Mouse (Mus musculus) ES-Bruce4 (cell line): ENCODE measurements around the gene Urm1. TPM values are rescaled to one million over a fixed set of nuclear protein-coding genes. Genes with fewer than 3 reads are reported as not detected.

Source experiments
- H3K27ac ChIP-seq: 2 replicates; pipeline ENCODE4 v1.5.1; 2012; ENCODE audit warnings: low read length, inconsistent platforms; ENCODE audit not compliant: insufficient read depth
- H3K27me3 ChIP-seq: 2 replicates; pipeline ENCODE4 v1.6.1; 2012; ENCODE audit warnings: mild to moderate bottlenecking, low read length, inconsistent platforms; ENCODE audit not compliant: control insufficient read depth, poor library complexity, insufficient read depth, severe bottlenecking
- H3K36me3 ChIP-seq: 2 replicates; pipeline ENCODE4 v1.6.1; 2012; ENCODE audit warnings: inconsistent platforms, mild to moderate bottlenecking, low read length, moderate library complexity; ENCODE audit not compliant: control insufficient read depth, poor library complexity, insufficient read depth, severe bottlenecking
- H3K4me1 ChIP-seq: one replicate; pipeline ENCODE4 v1.8.1; 2011; ENCODE audit warnings: low read length; ENCODE audit not compliant: control insufficient read depth, insufficient read depth
- H3K4me3 ChIP-seq: 2 replicates; pipeline ENCODE4 v1.5.1; 2011; ENCODE audit warnings: low read depth, mild to moderate bottlenecking, low read length
- H3K9ac ChIP-seq: 2 replicates; pipeline ENCODE4 v1.6.1; 2012; ENCODE audit warnings: low read depth, mild to moderate bottlenecking, inconsistent platforms; ENCODE audit not compliant: poor library complexity, severe bottlenecking
- H3K9me3 ChIP-seq: replicated peaks from 2 replicates; pipeline ENCODE4 v1.6.1; 2012; ENCODE audit warnings: mild to moderate bottlenecking, low read length, inconsistent platforms; ENCODE audit not compliant: control insufficient read depth, poor library complexity, insufficient read depth, severe bottlenecking
- CTCF ChIP-seq: IDR thresholded peaks from one replicate; pipeline ENCODE4 v1.8.1; 2011; ENCODE audit warnings: low read depth, low read length
- EP300 ChIP-seq: IDR thresholded peaks from 2 replicates; pipeline ENCODE4 v1.6.1; 2011; ENCODE audit warnings: low read depth, low read length; ENCODE audit not compliant: insufficient read depth
- POLR2A ChIP-seq: IDR thresholded peaks from one replicate; pipeline ENCODE4 v1.8.1; 2011; ENCODE audit warnings: low read length; ENCODE audit not compliant: insufficient read depth
- polyA plus RNA-seq: library from polyadenylated mRNA; stranded (reverse); fragments of >200 nt; gene quantifications from 2 replicates; pipeline ENCODE4 v1.2.4, GENCODE M21; 2011; ENCODE audit warnings: low read depth; ENCODE audit not compliant: missing spikeins, insufficient read depth, insufficient read length

Gene Urm1
- polyA plus RNA-seq, 1 experiment = 32.8 TPM

DNA sequence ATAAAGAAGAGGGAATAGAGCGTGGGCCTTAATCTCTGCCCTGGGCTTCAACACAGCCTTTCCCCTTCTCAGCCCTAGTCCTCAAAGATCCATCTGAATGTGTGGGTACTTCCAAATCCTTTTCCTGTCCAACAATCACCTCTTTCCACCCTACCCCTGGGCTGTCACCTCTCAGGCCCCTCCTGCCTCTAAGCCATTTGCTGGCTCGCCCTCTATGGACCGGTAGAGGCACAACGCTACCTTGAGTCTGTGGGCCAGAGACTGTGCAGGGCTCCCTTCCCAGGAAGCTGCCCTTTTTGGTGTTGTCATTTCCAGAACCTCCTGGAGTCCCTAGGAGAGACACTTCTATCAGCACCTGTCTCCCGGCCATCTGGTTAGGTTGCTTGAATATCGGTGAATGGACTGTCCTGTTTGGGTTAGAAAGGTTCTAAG lies 16.5 kb upstream of the Urm1 start:
- Histone ChIP-seq H3K27me3 (no peaks in the 10 kb centered on the region), H3K36me3 (no peaks in the 10 kb centered on the region), H3K4me3 (peak overlapping the region; percentile 79), H3K4me1 (no peaks in the 10 kb centered on the region), H3K27ac (no peak overlapping the region), H3K9me3 (no peaks in the 10 kb centered on the region), H3K9ac (peak overlapping the region; percentile 86)
- TF ChIP-seq EP300 = no peak
- peak; percentile 56 for TF ChIP-seq CTCF

GRCm38 (mm10) chr2:29815678-29816371 lies 4.0 kb upstream of the Urm1 start:
- no peaks in the 10 kb centered on the region for H3K36me3 ChIP-seq
- H3K4me3 ChIP-seq = no peak overlapping the region
- H3K27me3 ChIP-seq = no peaks in the 10 kb centered on the region
- TF ChIP-seq POLR2A = no peak
- TF ChIP-seq CTCF = no peak
- TF ChIP-seq EP300 = no peak
- no peak overlapping the region for H3K9ac ChIP-seq
- no peaks in the 10 kb centered on the region for H3K9me3 ChIP-seq
- peaks cover 6% of the 10 kb centered on the region for H3K4me1 ChIP-seq
- no peak overlapping the region for H3K27ac ChIP-seq

DNA sequence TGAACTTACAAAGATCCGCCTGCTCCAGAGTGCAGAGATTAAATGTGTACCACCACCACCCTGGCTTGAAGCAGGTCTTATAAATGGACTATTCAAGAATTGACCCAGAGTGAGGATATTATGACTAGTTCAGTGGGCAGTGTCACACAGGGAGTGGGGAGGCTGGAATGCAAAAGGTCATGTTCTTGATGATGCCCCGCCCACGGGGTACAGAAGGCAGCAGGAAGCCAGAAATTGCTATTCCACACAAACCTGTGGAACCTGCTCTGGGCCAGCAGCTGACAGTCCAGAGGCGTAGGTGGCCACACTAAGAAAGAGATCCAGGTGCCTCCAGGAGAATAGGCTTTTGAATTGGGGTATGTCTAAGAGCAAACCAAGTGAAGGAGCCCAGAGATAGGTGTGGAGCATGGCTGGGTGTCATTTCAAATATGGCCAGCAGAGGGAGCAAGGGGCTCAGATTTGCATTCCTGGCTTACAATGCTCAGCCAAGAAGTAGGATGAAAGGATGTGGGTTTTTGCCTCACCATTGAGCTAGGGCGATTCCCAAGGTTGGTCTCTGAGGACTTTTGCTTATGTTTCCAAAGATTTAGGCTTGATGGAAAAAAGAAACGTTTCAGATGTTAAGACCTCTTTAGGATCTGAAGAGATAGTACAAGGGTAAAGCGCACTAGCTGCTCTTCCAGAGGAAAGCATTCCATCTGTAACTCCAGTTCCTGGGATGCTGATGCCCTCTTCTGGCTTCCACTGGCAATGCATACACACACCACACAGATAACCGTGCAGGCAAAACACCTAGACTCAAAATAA lies 2.2 kb upstream of the Urm1 start:
- H3K9ac ChIP-seq = no peak overlapping the region
- peak; percentile 72 for TF ChIP-seq CTCF
- no peak for TF ChIP-seq EP300
- no peaks in the 10 kb centered on the region for H3K36me3 ChIP-seq
- peaks cover 6% of the 10 kb centered on the region for H3K4me1 ChIP-seq
- no peak overlapping the region for H3K4me3 ChIP-seq
- H3K27me3 ChIP-seq = no peaks in the 10 kb centered on the region
- no peaks in the 10 kb centered on the region for H3K9me3 ChIP-seq
- H3K27ac ChIP-seq = no peak overlapping the region

DNA sequence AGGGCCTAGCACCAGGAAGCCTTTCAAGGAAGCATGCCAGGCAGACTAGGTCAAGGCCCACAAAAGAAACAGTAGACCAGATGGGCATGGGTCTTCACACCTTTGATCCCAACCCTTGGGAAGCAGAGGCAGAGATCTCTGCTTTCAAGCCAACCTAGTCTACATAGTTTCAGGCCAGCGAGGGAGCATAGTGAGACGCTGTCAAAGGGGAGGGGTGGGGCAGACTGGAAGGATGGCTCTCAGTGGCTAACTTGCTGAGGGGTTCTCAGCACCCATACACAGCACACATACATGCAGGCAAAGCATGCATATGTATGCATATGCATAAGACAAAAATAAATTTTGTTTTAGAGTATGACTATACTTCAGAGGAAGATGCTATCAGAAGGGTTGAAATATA lies 512 bp upstream of the Urm1 start:
- Histone ChIP-seq H3K9ac (no peak overlapping the region), H3K4me3 (no peak overlapping the region), H3K9me3 (no peaks in the 10 kb centered on the region), H3K27me3 (no peaks in the 10 kb centered on the region), H3K27ac (no peak overlapping the region), H3K4me1 (peaks cover 6% of the 10 kb centered on the region), H3K36me3 (no peaks in the 10 kb centered on the region)
- TF ChIP-seq POLR2A = no peak
- no peak for TF ChIP-seq CTCF
- TF ChIP-seq EP300 = no peak

- Histone ChIP-seq H3K4me1 (no peaks in the 10 kb centered on the region), H3K9me3 (no peaks in the 10 kb centered on the region), H3K36me3 (no peaks in the 10 kb centered on the region), H3K4me3 (peak overlapping the region; percentile 100), H3K27me3 (no peaks in the 10 kb centered on the region), H3K27ac (peak overlapping the region; percentile 73), H3K9ac (peak overlapping the region; percentile 60)
- TF ChIP-seq POLR2A (no peak), CTCF (no peak), EP300 (no peak)
These were observed 6.5 kb downstream of the Urm1 start for GRCm38 (mm10) chr2:29826318-29826925.

DNA sequence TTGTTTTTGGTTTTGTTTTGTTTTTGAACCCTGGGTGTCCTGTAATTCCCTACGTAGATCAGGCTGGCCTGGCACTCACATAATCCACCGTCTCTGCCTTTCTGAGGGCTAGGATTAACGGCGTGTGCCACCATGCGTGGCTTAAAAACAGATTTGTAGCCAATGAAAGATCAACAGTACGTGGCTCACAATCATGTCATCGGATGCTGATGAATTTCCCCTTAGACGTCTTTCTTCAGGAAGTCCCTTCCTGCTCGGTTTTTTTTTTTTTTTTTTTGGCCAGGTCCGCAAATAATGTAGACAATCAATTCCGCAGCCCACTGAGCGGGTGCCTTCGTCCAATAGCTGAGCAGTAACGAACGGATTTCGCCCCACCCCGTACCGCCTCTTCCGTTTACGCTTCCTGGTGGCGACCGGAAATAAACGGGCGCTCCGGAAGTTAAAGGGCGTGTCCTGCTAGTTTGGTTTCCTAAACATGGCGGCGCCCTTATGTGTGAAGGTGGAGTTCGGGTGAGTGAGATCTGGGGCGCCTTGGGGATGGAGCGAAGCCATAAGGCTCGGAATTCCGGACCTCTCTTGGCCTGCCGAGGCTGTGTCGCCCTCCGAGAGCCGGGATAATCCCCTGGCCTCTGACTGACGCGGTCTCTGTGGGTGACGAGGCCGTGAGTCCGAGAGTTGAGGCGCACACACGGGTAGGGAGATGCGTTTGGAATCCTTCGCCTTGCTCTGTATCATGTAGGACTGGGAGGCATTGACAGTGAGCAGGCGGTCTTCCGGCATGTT lies 7.2 kb downstream of the Urm1 start:
- Histone ChIP-seq H3K27me3 (no peaks in the 10 kb centered on the region), H3K9me3 (no peaks in the 10 kb centered on the region), H3K9ac (peak overlapping the region; percentile 60), H3K36me3 (no peaks in the 10 kb centered on the region), H3K4me1 (no peaks in the 10 kb centered on the region), H3K4me3 (peak overlapping the region; percentile 100), H3K27ac (peak overlapping the region; percentile 73)
- TF ChIP-seq POLR2A (no peak), EP300 (no peak), CTCF (no peak)
